Mouse (Mus musculus): Measurements from ENCODE around the gene Gucy1a1. TPM values are rescaled to one million over a fixed set of nuclear protein-coding genes. Genes with fewer than 3 reads are reported as not detected.

Gucy1a1 gene
- polyA plus RNA-seq, 1 experiment = 1.7 TPM

GRCm38 (mm10) chr3:82135483-82135882, 10.1 kb downstream of the Gucy1a1 start:
- H3K36me3 ChIP-seq (ENCODE audit: control insufficient read depth, insufficient read depth, low read length) = no peaks in the 10 kb centered on the region
- H3K27me3 ChIP-seq (ENCODE audit: control insufficient read depth, insufficient read depth, low read length) = no peaks in the 10 kb centered on the region
- DNase-seq = no peak
- no peaks in the 10 kb centered on the region for H3K4me1 ChIP-seq (replicated peaks; ENCODE audit: control insufficient read depth, insufficient read depth, low read length)
- H3K4me3 ChIP-seq (ENCODE audit: control insufficient read depth, insufficient read depth, low read length) = no peak overlapping the region
- WGBS = 77% methylated on average over 1 of the region's 1 CpGs
- TF ChIP-seq POLR2A (IDR thresholded peaks at IDR 0.05; ENCODE audit: control insufficient read depth, extremely low read depth, insufficient read depth, low read length, poor library complexity) = no peak
- TF ChIP-seq CTCF (IDR thresholded peaks at IDR 0.05; ENCODE audit: borderline replicate concordance, control insufficient read depth, extremely low read depth, insufficient read depth, low read length, poor library complexity) = no peak
- no peak overlapping the region for H3K27ac ChIP-seq (ENCODE audit: control insufficient read depth, insufficient read depth, low read length)

- H3K27me3 ChIP-seq (ENCODE audit: control insufficient read depth, insufficient read depth, low read length) = no peaks in the 10 kb centered on the region
- no peak overlapping the region for H3K4me3 ChIP-seq (ENCODE audit: control insufficient read depth, insufficient read depth, low read length)
- no peak for DNase-seq
- WGBS = 89% methylated on average over 1 of the region's 1 CpGs
- H3K27ac ChIP-seq (ENCODE audit: control insufficient read depth, insufficient read depth, low read length) = no peak overlapping the region
- no peaks in the 10 kb centered on the region for H3K36me3 ChIP-seq (ENCODE audit: control insufficient read depth, insufficient read depth, low read length)
- no peaks in the 10 kb centered on the region for H3K4me1 ChIP-seq (replicated peaks; ENCODE audit: control insufficient read depth, insufficient read depth, low read length)
- TF ChIP-seq CTCF (IDR thresholded peaks at IDR 0.05; ENCODE audit: borderline replicate concordance, control insufficient read depth, extremely low read depth, insufficient read depth, low read length, poor library complexity) = no peak
- TF ChIP-seq POLR2A (IDR thresholded peaks at IDR 0.05; ENCODE audit: control insufficient read depth, extremely low read depth, insufficient read depth, low read length, poor library complexity) = no peak
These were observed 16.3 kb downstream of the Gucy1a1 start for GRCm38 (mm10) chr3:82129258-82129657.

DNA sequence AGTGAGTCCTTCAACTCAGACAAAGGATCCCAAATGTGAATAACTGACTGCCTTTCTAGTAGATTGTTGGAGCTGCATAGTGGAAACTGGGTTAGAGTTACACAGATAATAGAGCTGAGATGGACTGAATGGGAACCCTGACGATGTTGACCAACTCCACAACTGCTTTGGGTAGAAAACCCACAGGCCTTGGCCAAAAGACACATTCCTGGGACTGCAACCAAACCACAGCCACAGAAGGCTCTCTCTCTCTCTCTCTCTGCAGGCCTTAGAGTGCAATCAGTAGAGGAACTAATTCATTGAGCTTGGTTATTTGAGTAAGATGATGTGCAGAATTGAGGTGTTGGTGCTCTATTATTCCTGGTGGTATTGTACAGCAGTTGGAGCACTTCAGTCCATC, 21.0 kb downstream of the Gucy1a1 start:
- no peaks in the 10 kb centered on the region for H3K4me1 ChIP-seq (replicated peaks; ENCODE audit: control insufficient read depth, insufficient read depth, low read length)
- no peaks in the 10 kb centered on the region for H3K27me3 ChIP-seq (ENCODE audit: control insufficient read depth, insufficient read depth, low read length)

DNA sequence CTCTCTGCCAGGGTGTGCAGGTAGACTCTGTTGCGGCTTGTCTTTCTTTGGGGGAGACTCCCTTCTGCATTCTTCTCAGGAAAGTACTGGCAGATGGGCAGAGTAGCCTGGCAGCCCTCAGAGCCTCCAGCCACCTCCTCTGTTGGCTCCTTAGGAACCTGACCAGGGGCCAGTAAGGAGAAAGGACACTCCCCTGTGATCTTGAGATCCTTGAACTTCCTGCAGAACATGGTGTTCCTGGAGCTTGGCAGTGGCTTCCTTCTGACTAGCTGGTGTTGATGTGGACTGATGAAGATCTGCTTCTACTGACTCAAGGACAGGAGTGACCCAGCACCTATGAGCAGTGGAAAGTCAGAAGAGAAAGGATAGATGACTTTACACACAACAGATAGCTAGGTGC, 26.7 kb downstream of the Gucy1a1 start:
- no peak overlapping the region for H3K27ac ChIP-seq (ENCODE audit: control insufficient read depth, insufficient read depth, low read length)
- no peaks in the 10 kb centered on the region for H3K27me3 ChIP-seq (ENCODE audit: control insufficient read depth, insufficient read depth, low read length)
- no peak overlapping the region for H3K4me3 ChIP-seq (ENCODE audit: control insufficient read depth, insufficient read depth, low read length)
- H3K36me3 ChIP-seq (ENCODE audit: control insufficient read depth, insufficient read depth, low read length) = no peaks in the 10 kb centered on the region
- no peak for DNase-seq
- WGBS = 100% methylated on average over 1 of the region's 1 CpGs
- H3K4me1 ChIP-seq (replicated peaks; ENCODE audit: control insufficient read depth, insufficient read depth, low read length) = no peaks in the 10 kb centered on the region
- TF ChIP-seq CTCF (IDR thresholded peaks at IDR 0.05; ENCODE audit: borderline replicate concordance, control insufficient read depth, extremely low read depth, insufficient read depth, low read length, poor library complexity) = no peak
- no peak for TF ChIP-seq POLR2A (IDR thresholded peaks at IDR 0.05; ENCODE audit: control insufficient read depth, extremely low read depth, insufficient read depth, low read length, poor library complexity)

More for the DNA sequence above, 21.0 kb downstream of the Gucy1a1 start:
- no peak for DNase-seq
- TF ChIP-seq CTCF (IDR thresholded peaks at IDR 0.05; ENCODE audit: borderline replicate concordance, control insufficient read depth, extremely low read depth, insufficient read depth, low read length, poor library complexity) (no peak), POLR2A (IDR thresholded peaks at IDR 0.05; ENCODE audit: control insufficient read depth, extremely low read depth, insufficient read depth, low read length, poor library complexity) (no peak)
- no peak overlapping the region for H3K4me3 ChIP-seq (ENCODE audit: control insufficient read depth, insufficient read depth, low read length)
- no peak overlapping the region for H3K27ac ChIP-seq (ENCODE audit: control insufficient read depth, insufficient read depth, low read length)
- no peaks in the 10 kb centered on the region for H3K36me3 ChIP-seq (ENCODE audit: control insufficient read depth, insufficient read depth, low read length)
- 19% methylated on average over 1 of the region's 1 CpGs for WGBS

- TF ChIP-seq POLR2A (IDR thresholded peaks at IDR 0.05; ENCODE audit: control insufficient read depth, extremely low read depth, insufficient read depth, low read length, poor library complexity) = no peak
- WGBS = 95% methylated on average over 2 of the region's 2 CpGs
- Histone ChIP-seq H3K27ac (ENCODE audit: control insufficient read depth, insufficient read depth, low read length) (no peak overlapping the region), H3K27me3 (ENCODE audit: control insufficient read depth, insufficient read depth, low read length) (no peaks in the 10 kb centered on the region), H3K4me3 (ENCODE audit: control insufficient read depth, insufficient read depth, low read length) (no peak overlapping the region), H3K4me1 (replicated peaks; ENCODE audit: control insufficient read depth, insufficient read depth, low read length) (no peaks in the 10 kb centered on the region), H3K36me3 (ENCODE audit: control insufficient read depth, insufficient read depth, low read length) (no peaks in the 10 kb centered on the region)
- no peak for DNase-seq
These were observed 33.1 kb downstream of the Gucy1a1 start for GRCm38 (mm10) chr3:82112439-82112838.

- Histone ChIP-seq H3K36me3 (ENCODE audit: control insufficient read depth, insufficient read depth, low read length) (no peaks in the 10 kb centered on the region), H3K27me3 (ENCODE audit: control insufficient read depth, insufficient read depth, low read length) (no peaks in the 10 kb centered on the region), H3K27ac (ENCODE audit: control insufficient read depth, insufficient read depth, low read length) (no peak overlapping the region), H3K4me1 (replicated peaks; ENCODE audit: control insufficient read depth, insufficient read depth, low read length) (no peaks in the 10 kb centered on the region), H3K4me3 (ENCODE audit: control insufficient read depth, insufficient read depth, low read length) (no peak overlapping the region)
- WGBS = 90% methylated on average over 3 of the region's 3 CpGs
- no peak for DNase-seq
- TF ChIP-seq CTCF (IDR thresholded peaks at IDR 0.05; ENCODE audit: borderline replicate concordance, control insufficient read depth, extremely low read depth, insufficient read depth, low read length, poor library complexity) (no peak), POLR2A (IDR thresholded peaks at IDR 0.05; ENCODE audit: control insufficient read depth, extremely low read depth, insufficient read depth, low read length, poor library complexity) (no peak)
These were observed 33.6 kb downstream of the Gucy1a1 start for GRCm38 (mm10) chr3:82111986-82112385.

DNA sequence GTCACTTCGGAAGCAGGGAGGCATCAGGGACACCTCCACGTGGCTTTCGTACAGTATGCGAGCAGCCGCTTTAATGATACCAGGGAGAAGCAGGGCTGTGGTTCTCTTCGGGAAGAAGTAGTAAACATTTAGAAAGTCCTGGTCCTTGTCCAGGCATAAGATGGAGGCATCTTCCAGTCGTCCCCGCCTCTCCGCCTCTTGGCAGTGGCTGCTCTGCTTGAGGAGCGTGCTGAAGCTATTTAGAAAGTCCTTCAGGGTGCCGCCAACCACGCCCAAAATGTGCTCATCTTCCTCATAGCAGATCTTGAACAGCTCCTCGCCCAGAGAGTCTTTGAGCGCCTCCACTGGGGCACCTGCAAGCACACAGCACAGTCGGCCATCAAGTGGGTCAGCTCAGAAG, 36.6 kb downstream of the Gucy1a1 start:
- H3K4me1 ChIP-seq (replicated peaks; ENCODE audit: control insufficient read depth, insufficient read depth, low read length) = no peaks in the 10 kb centered on the region
- no peak overlapping the region for H3K4me3 ChIP-seq (ENCODE audit: control insufficient read depth, insufficient read depth, low read length)
- H3K36me3 ChIP-seq (ENCODE audit: control insufficient read depth, insufficient read depth, low read length) = no peaks in the 10 kb centered on the region
- 95% methylated on average over 15 of the region's 15 CpGs for WGBS
- H3K27ac ChIP-seq (ENCODE audit: control insufficient read depth, insufficient read depth, low read length) = no peak overlapping the region
- DNase-seq = no peak
- H3K27me3 ChIP-seq (ENCODE audit: control insufficient read depth, insufficient read depth, low read length) = no peaks in the 10 kb centered on the region
- TF ChIP-seq CTCF (IDR thresholded peaks at IDR 0.05; ENCODE audit: borderline replicate concordance, control insufficient read depth, extremely low read depth, insufficient read depth, low read length, poor library complexity) (no peak), POLR2A (IDR thresholded peaks at IDR 0.05; ENCODE audit: control insufficient read depth, extremely low read depth, insufficient read depth, low read length, poor library complexity) (no peak)
